Mouse (Mus musculus): ENCODE measurements around the gene Coq9.
A peak's percentile ranks its signal among the peaks of the same experiment; 100 is the strongest.

The Coq9 gene

GRCm38 (mm10) chr8:94870003-94870402, 31.9 kb downstream of the Coq9 start:
- no peak for DNase-seq (ENCODE audit: low spot score)

- no peak for DNase-seq (ENCODE audit: low spot score)
Observed at GRCm38 (mm10) chr8:94870474-94871107, 32.5 kb downstream of the Coq9 start.

- no peak for DNase-seq (ENCODE audit: low spot score)
Observed at GRCm38 (mm10) chr8:94871108-94871894, 33.2 kb downstream of the Coq9 start.

GRCm38 (mm10) chr8:94872156-94872555, 34.0 kb downstream of the Coq9 start:
- DNase-seq (ENCODE audit: low spot score): no peak

GRCm38 (mm10) chr8:94872576-94872975, 34.5 kb downstream of the Coq9 start:
- no peak for DNase-seq (ENCODE audit: low spot score)

GRCm38 (mm10) chr8:94874358-94874757, 36.2 kb downstream of the Coq9 start:
- peak; percentile 38 for DNase-seq (ENCODE audit: low spot score)

GRCm38 (mm10) chr8:94875096-94875870, 37.2 kb downstream of the Coq9 start:
- no peak for DNase-seq (ENCODE audit: low spot score)

GRCm38 (mm10) chr8:94875871-94876150, 37.7 kb downstream of the Coq9 start:
- DNase-seq (ENCODE audit: low spot score): no peak

GRCm38 (mm10) chr8:94876197-94876730, 38.1 kb downstream of the Coq9 start, which contains the start of gene Dok4:
Gene Dok4 (minus strand): TSS chr8:94876330.
- DNase-seq (ENCODE audit: low spot score): peak; percentile 81

GRCm38 (mm10) chr8:94876820-94877219, 38.7 kb downstream of the Coq9 start:
- DNase-seq (ENCODE audit: low spot score): no peak

- DNase-seq (ENCODE audit: low spot score): no peak
Observed at GRCm38 (mm10) chr8:94880742-94881141, 42.6 kb downstream of the Coq9 start.

- DNase-seq (ENCODE audit: low spot score): no peak
Observed at GRCm38 (mm10) chr8:94888383-94889036, 50.4 kb downstream of the Coq9 start.

GRCm38 (mm10) chr8:94892917-94893316, 54.8 kb downstream of the Coq9 start:
- no peak for DNase-seq (ENCODE audit: low spot score)

- no peak for DNase-seq (ENCODE audit: low spot score)
Observed at GRCm38 (mm10) chr8:94899262-94899661, 61.1 kb downstream of the Coq9 start.

GRCm38 (mm10) chr8:94900617-94901016, 62.5 kb downstream of the Coq9 start:
- DNase-seq (ENCODE audit: low spot score): no peak

GRCm38 (mm10) chr8:94901031-94901430, 62.9 kb downstream of the Coq9 start:
- no peak for DNase-seq (ENCODE audit: low spot score)

- no peak for DNase-seq (ENCODE audit: low spot score)
Observed at GRCm38 (mm10) chr8:94903709-94904108, 65.6 kb downstream of the Coq9 start.
